Comparison of ENCODE assay signal across 16 mouse cellular contexts in genomic region chr1:129931003-129931402, GRCm38 (mm10).
"Had no signal": no experiment of that assay in that cellular context is flagged by ENCODE, and none has a peak within 500 bp of the region (broad histone marks: within the 10 kb centered on the region; RNA-seq: fewer than 3 reads in every experiment).

No protein-coding gene starts in this region.

- DNase-seq: gastrocnemius, adult 2 months; gastrocnemius, postnatal 10 days; gastrocnemius, postnatal 25 days; heart, adult 18-20 months; heart, postnatal 10 days; heart, postnatal 4 days; kidney, adult 18-20 months; kidney, adult 8-10 months; kidney, postnatal 14 days; kidney, postnatal 36 days; left cerebral cortex, postnatal 4 days had no signal

- ATAC-seq: hindbrain, embryonic 16.5 days; inflammation-experienced regulatory T-cells, adult 6 months; intestine, embryonic 15.5 days; intestine, postnatal 0 days; liver, embryonic 12.5 days had no signal
